Mouse (Mus musculus) small intestine, adult 2 months (tissue): Measurements from ENCODE around the gene Tcea3. TPM values are rescaled to one million over a fixed set of nuclear protein-coding genes. Genes with fewer than 3 reads are reported as not detected.

Experiments used
- H3K27ac ChIP-seq: fragments of 200-500 bp; 2 replicates; pipeline ENCODE4 v1.5.1; 2012; ENCODE audit warnings: low read depth, low read length, control low read depth, inconsistent platforms; ENCODE audit not compliant: insufficient read depth
- H3K27me3 ChIP-seq: fragments of 200-500 bp; 2 replicates; pipeline ENCODE4 v1.6.1; 2012; ENCODE audit warnings: mild to moderate bottlenecking, moderate library complexity, low read length, inconsistent platforms; ENCODE audit not compliant: control insufficient read depth, insufficient read depth
- H3K36me3 ChIP-seq: fragments of 200-500 bp; 2 replicates; pipeline ENCODE4 v1.6.1; 2012; ENCODE audit warnings: mild to moderate bottlenecking, low read length, control low read depth, inconsistent platforms; ENCODE audit not compliant: control insufficient read depth, insufficient read depth
- H3K4me1 ChIP-seq: fragments of 200-500 bp; 2 replicates; pipeline ENCODE4 v1.6.1; 2012; ENCODE audit warnings: low read length, inconsistent platforms, mixed read lengths; ENCODE audit not compliant: control insufficient read depth, insufficient read depth, insufficient read length
- H3K4me3 ChIP-seq: fragments of 200-500 bp; 2 replicates; pipeline ENCODE4 v1.5.1; 2012; ENCODE audit warnings: low read depth, mild to moderate bottlenecking, control low read depth, inconsistent platforms, low read length, moderate library complexity
- CTCF ChIP-seq: fragments of 200-500 bp; IDR thresholded peaks from 2 replicates; pipeline ENCODE4 v1.5.1; 2012; ENCODE audit warnings: low read depth, mild to moderate bottlenecking, control low read depth, inconsistent platforms, low read length, moderate library complexity, mixed read lengths; ENCODE audit not compliant: insufficient replicate concordance, insufficient read length; ENCODE audit errors: extremely low read depth
- POLR2A ChIP-seq: fragments of 200-500 bp; IDR thresholded peaks from 2 replicates; pipeline ENCODE4 v1.6.1; 2012; ENCODE audit warnings: low read depth, mild to moderate bottlenecking, control low read depth, inconsistent platforms, low read length, moderate library complexity
- WGBS: fragments of 180-500 bp; shearing (Covaris S2); methylation state at CpG from one replicate; pipeline ENCODE4 v1.1.7; 2018; 5-methylcytosine and 5-hydroxymethylcytosine counted together
- polyA plus RNA-seq: library from polyadenylated mRNA; depleted of rRNA; stranded (reverse); fragments of >200 nt; gene quantifications from 2 replicates; pipeline ENCODE4 v1.2.3, GENCODE M21; 2012

The Tcea3 gene
- polyA plus RNA-seq, 1 experiment = 14.8 TPM

DNA sequence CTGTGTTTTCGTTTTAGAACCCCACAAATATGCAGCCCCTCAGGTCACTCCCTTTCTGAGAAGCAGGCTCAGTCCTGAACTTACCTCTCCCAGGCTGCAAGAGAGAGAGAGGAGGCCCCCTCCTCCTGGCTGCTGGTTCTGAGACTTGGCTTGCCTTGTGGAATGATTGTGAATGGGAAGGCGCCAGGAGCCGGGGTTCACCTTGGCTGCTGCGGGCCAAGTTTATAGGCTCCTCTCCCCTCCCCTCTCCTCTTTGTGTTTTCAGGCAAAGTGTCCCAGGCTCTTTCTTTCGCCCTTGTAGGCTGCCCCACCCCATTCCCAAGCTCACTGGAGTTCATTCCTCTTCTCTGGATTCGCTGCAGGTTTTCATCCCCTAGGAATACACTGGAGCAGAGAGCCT lies 40.6 kb upstream of the Tcea3 start:
- Histone ChIP-seq H3K36me3 (no peaks in the 10 kb centered on the region), H3K4me1 (peaks cover 6% of the 10 kb centered on the region), H3K27me3 (no peaks in the 10 kb centered on the region), H3K27ac (no peak overlapping the region), H3K4me3 (peak overlapping the region; percentile 68)
- no peak for TF ChIP-seq POLR2A
- no peak for TF ChIP-seq CTCF
- 4% methylated on average over 6 of the region's 6 CpGs for WGBS

DNA sequence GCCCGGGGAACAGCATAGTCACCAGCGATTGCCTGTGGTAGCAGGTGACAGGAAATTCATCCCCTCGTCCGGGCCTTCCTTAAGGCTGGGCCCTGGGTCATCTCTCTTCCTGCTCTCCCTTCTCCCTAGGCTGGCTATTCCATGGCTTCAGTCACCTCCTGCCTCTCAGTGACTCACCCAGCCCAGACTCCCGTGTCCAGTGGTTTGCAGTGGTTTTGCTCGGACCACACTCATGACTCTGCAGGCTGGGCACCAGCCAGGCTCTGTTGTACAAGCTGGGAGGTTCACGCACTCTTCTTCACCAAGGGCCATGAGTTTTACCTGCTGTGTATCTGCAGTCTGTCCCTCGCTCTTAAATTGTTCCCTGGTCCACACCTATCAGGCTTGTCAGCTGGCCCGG lies 36.6 kb upstream of the Tcea3 start:
- no peak for TF ChIP-seq CTCF
- no peak for TF ChIP-seq POLR2A
- Histone ChIP-seq H3K36me3 (no peaks in the 10 kb centered on the region), H3K4me1 (peaks cover 16% of the 10 kb centered on the region), H3K27me3 (no peaks in the 10 kb centered on the region), H3K27ac (no peak overlapping the region), H3K4me3 (no peak overlapping the region)
- WGBS = 88% methylated on average over 9 of the region's 9 CpGs

DNA sequence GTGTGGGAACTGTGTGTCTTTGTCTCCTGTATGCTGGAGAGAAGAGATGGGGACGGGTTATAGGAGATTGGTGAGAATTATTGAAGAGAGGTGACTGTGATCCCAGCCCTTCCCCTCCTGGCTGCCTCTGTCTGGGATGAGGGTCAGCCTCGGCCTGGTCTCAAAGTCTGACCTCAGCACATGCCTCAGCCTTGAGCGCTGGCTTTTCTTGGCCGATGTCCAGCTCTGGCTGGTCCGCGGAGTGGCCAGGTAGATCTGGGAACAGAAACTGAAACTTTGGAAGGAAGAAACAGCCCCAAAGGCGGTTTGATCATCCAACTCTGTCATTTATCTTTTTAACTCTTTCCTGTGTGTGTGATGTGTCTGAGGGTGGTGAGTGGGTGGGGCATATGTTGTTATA lies 33.9 kb upstream of the Tcea3 start:
- WGBS = 11% methylated on average over 7 of the region's 7 CpGs
- TF ChIP-seq CTCF (no peak), POLR2A (no peak)
- Histone ChIP-seq H3K4me1 (peaks cover 14% of the 10 kb centered on the region), H3K4me3 (no peak overlapping the region), H3K36me3 (no peaks in the 10 kb centered on the region), H3K27ac (no peak overlapping the region; the same call in 1 of the 2 replicates), H3K27me3 (no peaks in the 10 kb centered on the region)

DNA sequence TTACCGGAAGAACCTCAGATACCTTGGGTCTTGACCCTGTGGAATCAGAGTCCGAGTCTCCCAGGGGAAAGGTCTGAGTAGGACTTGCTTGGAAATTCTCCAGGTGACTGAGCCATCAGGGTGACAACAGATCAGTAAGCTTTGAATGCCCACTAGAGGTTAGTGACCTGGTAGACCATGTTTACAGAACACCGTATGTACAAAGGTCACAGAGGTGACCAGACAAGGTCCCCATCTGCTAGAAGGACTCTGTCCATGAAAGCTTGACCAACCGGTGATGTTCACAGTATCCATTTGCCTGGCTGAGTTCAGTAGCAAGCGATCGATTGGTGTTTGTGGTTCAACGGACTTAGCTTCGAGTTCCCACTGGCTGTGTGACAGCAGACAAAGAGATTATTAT lies 32.7 kb upstream of the Tcea3 start:
- Histone ChIP-seq H3K36me3 (no peaks in the 10 kb centered on the region), H3K27ac (no peak overlapping the region), H3K27me3 (no peaks in the 10 kb centered on the region), H3K4me3 (no peak overlapping the region), H3K4me1 (peaks cover 14% of the 10 kb centered on the region)
- WGBS = 85% methylated on average over 8 of the region's 8 CpGs
- TF ChIP-seq POLR2A (no peak), CTCF (no peak)

DNA sequence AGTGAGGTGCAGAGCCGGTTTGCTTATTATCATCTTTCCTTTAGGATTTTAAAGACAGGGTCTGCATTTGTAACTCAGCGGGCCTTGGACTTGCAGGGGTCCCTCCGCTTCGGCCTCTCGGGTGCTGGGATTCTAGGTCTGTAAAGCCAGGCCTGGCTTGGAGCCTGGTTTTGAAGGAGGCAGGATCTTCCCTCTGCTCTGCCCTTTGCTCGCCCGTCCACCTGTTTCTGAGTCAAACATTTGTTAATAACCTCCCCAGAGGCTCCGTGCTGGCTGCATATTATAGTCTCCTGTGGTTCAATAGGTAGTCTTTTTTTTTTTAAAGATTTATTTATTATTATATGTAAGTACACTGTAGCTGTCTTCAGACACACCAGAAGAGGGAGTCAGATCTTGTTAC lies 32.0 kb upstream of the Tcea3 start:
- H3K4me3 ChIP-seq = no peak overlapping the region
- no peaks in the 10 kb centered on the region for H3K36me3 ChIP-seq
- no peak for TF ChIP-seq POLR2A
- no peak for TF ChIP-seq CTCF
- peaks cover 14% of the 10 kb centered on the region for H3K4me1 ChIP-seq
- no peak overlapping the region for H3K27ac ChIP-seq
- H3K27me3 ChIP-seq = no peaks in the 10 kb centered on the region
- 46% methylated on average over 8 of the region's 8 CpGs for WGBS

DNA sequence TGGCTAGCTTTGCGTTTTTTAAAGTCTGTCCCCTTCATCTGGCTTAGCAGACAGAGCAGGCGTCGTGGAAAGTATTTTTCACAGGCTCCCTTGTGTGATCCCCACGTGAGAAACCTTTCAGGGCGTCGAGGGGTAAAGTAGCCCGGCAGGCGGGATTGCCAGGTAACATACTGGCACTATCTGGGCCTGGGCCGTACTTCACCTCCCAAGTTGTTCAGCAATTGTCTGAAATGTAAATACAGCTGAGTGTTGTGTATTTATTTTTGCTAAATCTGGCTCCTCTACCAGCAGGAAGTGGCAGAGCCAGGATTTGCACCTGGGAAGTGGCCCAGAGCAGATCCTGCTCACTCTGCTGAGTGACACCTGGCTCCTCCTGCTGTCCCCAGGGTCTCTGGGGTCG lies 30.5 kb upstream of the Tcea3 start:
- WGBS = 46% methylated on average over 10 of the region's 10 CpGs
- no peak for TF ChIP-seq CTCF
- no peak for TF ChIP-seq POLR2A
- Histone ChIP-seq H3K4me3 (no peak overlapping the region), H3K27me3 (no peaks in the 10 kb centered on the region), H3K4me1 (peaks cover 14% of the 10 kb centered on the region), H3K27ac (no peak overlapping the region), H3K36me3 (no peaks in the 10 kb centered on the region)

GRCm38 (mm10) chr4:136218595-136219214 lies 28.8 kb upstream of the Tcea3 start:
- Histone ChIP-seq H3K4me3 (peak overlapping the region; percentile 4; the same call in 1 of the 2 replicates), H3K27me3 (no peaks in the 10 kb centered on the region), H3K27ac (no peak overlapping the region), H3K36me3 (no peaks in the 10 kb centered on the region), H3K4me1 (peaks cover 11% of the 10 kb centered on the region)
- WGBS = 38% methylated on average over 18 of the region's 18 CpGs
- TF ChIP-seq CTCF = no peak
- TF ChIP-seq POLR2A = no peak
